Mouse (Mus musculus): Measurements from ENCODE around the gene Cib1.
A peak's percentile ranks its signal among the peaks of the same experiment; 100 is the strongest.

Gene Cib1

DNA sequence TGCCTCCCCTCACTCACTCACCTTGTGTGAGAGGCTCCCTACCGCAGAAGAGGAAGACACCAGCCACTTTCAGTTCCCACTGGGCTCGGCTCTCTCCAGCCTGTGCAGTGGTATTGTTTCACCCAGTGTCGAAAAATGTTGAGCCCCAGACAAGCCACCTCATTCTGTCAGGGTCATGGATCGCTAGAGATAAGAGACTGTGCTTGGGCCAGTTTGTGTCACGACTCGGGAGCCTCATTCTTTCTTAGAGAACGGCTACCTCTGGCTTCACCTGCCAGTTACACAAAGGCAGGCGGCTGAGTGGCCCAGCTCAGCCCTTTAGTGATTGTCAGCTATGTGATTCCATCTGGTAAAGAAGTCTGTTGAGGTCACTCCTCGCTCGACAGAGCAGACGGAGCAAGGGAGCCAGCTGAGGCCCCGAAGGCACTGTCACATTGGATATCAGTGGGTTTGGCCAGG is 28.9 kb downstream of the Cib1 start:
- ATAC-seq (ENCODE audit: insufficient number of reproducible peaks, low FRiP score, low TSS enrichment) = no peak

GRCm38 (mm10) chr7:80202961-80203360 is 29.7 kb downstream of the Cib1 start:
- no peak for ATAC-seq (ENCODE audit: insufficient number of reproducible peaks, low FRiP score, low TSS enrichment)

DNA sequence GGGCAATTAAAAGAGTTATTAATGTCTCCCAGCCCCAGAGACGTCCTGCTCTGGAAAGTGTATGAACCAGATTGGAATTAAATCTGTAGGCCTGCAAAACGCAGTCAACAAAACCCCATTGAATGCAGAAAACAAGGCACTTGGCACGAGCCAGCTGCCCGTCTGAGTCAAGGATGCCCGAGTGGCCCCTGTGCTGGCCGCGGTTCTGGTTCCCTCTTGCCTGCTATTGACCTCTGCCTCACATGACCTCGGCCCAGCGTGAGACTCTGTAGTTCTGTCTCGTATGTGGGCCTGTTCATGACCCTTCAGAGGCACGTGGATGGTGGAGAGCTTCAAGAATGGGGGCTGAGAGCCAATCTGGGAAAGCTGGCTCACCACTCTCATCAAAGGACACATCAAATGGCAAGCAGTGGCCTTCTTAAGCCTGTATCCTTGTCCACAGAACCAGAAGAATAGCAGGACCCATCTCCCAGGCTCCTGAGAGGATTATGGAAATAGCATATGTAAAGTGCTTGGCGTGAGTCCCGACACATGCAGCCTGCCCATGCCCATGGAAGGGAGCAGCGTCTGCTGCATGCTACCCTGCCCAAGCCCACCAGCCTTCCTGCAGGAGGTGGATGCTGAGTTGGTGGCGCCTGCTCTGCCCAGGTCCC is 30.6 kb downstream of the Cib1 start:
- ATAC-seq (ENCODE audit: insufficient number of reproducible peaks, low FRiP score, low TSS enrichment) = no peak

DNA sequence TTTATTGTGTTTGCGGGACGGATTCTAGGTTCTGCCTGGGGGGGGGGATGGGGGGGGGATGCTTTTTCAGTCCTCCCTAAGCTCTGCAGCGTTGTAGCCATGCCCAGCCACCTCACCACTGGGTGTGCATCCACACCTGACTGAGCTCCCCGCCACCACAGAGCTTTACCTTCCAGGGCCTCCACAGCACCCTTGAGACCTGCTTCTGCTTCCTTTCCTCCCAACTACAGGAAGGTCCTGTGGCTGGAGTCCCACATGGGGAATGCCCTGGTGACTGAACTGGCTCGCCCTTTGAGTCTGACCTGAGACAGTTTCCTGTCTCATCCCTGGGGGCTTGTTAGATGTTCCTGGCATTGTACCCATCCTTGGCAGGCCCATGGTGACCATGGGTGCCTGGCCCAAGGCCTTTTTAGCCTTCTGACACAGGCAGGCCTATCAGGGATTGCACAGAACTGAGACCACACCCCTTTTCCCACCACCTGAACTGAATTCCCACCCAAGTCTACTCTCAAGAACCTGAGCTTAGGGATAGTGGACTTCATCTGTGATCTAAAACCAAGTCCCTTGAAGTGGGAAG is 31.6 kb downstream of the Cib1 start:
- no peak for ATAC-seq (ENCODE audit: insufficient number of reproducible peaks, low FRiP score, low TSS enrichment)

- no peak for ATAC-seq (ENCODE audit: insufficient number of reproducible peaks, low FRiP score, low TSS enrichment)
Measured at GRCm38 (mm10) chr7:80200588-80200945, 32.0 kb downstream of the Cib1 start.

GRCm38 (mm10) chr7:80199851-80200587 is 32.6 kb downstream of the Cib1 start:
- no peak for ATAC-seq (ENCODE audit: insufficient number of reproducible peaks, low FRiP score, low TSS enrichment)

- no peak for ATAC-seq (ENCODE audit: insufficient number of reproducible peaks, low FRiP score, low TSS enrichment)
Measured at GRCm38 (mm10) chr7:80199286-80199685, 33.3 kb downstream of the Cib1 start.

GRCm38 (mm10) chr7:80198863-80199262 is 33.8 kb downstream of the Cib1 start:
- ATAC-seq (ENCODE audit: insufficient number of reproducible peaks, low FRiP score, low TSS enrichment) = no peak

DNA sequence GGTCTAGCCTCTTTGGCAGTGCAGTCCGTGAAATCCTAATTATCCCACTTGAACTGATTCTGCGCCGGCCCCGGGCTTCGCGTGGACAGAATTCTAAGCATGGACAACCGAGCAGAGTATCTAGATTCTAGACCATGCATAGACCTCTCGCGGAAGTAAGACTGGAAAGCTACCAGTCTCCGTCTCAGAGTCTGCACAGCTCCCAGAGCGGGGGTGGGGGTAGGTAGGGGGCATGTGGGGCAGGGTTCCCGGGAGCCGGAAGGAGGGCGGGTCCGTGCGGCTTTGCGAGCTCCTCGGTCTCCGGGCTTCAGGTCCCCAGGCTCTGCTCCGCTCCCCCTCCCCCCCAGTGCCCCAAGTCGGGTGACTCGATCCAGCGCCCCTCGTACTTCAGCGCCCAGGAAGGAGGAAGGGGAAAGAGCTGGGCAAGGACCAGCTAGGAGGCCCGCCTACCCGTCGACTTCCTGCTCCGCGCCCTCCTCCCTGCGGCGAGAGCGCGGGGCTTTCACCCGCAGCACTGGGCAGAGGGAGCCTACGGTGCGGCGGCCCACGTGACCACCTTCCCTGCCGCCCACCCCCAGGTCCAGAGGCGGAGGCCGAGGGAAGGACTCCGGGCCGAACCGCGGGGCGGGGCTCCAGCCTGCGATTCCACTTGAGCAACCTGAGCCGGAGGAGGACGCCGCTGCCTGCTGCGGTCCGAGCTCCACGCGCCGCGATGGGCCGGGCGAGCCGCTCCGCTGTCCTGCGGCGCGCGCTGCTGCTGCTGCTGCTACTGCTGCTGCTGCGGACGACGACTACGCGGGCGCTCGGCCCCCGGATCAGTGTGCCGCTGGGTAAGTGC is 34.5 kb downstream of the Cib1 start:
- ATAC-seq (ENCODE audit: insufficient number of reproducible peaks, low FRiP score, low TSS enrichment) = peak; percentile 71

DNA sequence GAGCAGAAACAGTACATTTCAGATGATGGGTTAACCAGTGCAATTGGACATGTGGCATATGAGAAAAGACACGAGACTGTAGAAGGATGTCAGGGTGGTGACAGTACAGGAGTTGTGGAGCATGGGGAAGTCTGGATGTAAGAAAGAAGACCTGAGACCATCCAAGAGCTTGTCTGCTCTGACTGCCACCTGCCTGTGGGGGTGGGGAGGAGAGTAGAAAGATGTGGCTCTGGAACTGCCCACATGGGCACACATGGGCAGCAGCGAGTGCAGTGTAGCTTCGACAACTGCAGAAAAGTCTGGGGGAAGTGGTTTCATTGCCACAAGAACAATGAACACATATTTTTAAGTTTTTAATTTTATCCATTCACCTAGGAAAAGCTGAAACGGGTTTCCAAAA is 35.2 kb downstream of the Cib1 start:
- no peak for ATAC-seq (ENCODE audit: insufficient number of reproducible peaks, low FRiP score, low TSS enrichment)

DNA sequence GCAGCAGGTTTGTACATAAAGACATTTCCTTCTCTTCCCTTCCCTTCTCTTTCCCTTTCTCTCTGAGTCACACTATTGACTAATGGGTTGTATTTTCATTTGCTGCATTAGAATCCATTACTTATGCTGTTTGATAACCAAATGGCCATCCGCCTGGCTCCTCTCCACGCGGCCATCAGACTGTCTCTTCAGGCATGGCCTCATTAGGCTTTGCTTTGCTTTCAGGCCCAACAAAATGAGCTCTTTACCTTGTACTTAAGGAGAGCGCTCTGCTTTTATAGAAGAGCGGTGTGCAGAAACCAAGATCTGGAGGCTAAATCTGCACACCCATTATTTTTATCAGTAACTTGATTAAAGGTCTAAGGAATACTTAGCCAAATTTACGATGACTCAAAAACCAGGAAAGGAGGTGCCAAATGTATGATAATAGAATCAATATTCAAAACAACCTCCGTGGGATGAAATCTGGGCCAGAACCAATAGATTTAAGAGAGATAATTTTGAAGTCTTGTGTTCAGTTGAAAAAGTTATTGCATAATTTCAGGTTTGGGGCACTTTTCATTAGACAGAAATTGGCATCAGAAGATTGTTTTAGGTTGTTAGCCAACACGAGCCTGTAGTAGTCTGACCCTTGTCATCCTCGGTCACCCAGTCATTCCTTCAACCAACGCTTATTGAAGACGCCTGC is 36.9 kb downstream of the Cib1 start:
- ATAC-seq (ENCODE audit: insufficient number of reproducible peaks, low FRiP score, low TSS enrichment) = no peak

DNA sequence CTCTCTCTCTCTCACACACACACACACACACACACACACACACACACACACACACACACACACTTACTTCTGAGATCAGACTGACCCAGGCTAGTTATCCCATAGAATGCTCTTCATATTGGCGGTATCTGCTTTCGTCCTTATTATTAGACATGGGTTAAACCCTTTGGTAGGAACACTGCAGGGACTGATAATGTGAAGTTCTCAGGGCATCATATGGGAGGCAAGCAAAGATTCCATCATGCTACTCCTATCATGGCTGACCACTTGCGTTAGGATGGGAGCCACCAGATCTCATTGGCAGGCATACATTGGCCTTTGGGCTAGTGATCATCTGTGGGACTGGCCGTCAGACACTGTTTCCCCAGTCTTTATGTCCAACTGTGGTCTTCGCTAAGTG is 37.5 kb downstream of the Cib1 start:
- ATAC-seq (ENCODE audit: insufficient number of reproducible peaks, low FRiP score, low TSS enrichment) = no peak

GRCm38 (mm10) chr7:80193941-80194739 is 38.5 kb downstream of the Cib1 start:
- ATAC-seq (ENCODE audit: insufficient number of reproducible peaks, low FRiP score, low TSS enrichment) = no peak

- no peak for ATAC-seq (ENCODE audit: insufficient number of reproducible peaks, low FRiP score, low TSS enrichment)
Measured at GRCm38 (mm10) chr7:80192226-80193061, 40.2 kb downstream of the Cib1 start.

DNA sequence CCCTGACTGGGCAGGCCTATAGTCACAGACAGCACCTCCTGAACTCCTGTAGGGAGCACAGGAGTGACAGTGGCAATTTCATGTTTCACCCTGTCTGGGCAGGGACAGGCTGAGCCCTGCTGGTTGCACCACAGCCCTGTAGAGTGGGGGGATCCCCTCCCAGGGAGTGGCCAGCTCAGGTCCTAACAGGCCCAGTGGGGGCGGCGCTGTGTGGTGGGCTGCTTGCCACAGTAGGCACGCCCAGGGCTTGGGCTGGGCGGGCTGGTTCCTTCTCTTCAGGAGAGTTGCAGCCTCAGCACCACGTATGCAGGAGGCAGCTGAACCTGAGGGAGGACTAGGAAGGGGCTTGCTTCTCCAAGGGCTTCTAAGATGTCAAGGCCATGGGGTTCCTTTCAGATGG is 41.2 kb downstream of the Cib1 start:
- no peak for ATAC-seq (ENCODE audit: insufficient number of reproducible peaks, low FRiP score, low TSS enrichment)

DNA sequence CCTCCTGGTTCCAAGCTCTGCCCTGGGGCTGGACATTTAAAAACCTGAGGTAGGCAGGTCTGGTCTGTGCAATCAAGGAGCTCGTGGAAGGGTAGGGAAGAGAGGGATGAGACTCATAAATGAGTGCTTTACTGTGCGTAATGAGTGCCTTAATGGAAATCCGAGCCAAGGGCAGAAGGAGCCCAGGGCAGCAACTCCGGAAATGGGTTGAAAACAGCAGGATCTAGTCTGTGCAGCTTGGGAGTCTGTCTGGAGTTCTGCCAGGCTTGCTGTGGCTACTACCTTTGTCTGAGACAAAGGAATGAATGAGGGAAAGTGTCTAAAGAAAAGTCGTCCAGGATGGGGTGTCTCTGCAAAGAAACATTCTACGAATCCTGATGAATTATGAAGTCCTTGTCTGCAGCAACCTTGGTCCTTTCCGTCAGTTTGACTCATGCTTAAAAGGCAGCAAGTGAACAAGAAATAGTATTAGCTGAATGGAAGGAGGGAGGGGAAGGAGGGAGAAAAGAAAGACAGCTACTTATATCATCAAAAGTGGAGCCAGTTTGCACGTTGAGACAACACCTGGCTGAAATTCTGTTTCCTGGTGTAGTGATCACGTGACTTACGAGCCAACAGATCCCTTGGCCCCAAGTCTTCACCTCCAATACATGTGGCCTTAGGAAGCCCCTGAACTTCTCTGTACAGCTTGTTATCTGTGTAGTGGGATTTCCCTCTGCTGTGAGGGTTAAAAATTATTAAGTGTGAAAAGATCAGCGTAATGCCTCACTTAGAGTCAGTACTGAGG is 43.3 kb downstream of the Cib1 start:
- no peak for ATAC-seq (ENCODE audit: insufficient number of reproducible peaks, low FRiP score, low TSS enrichment)

DNA sequence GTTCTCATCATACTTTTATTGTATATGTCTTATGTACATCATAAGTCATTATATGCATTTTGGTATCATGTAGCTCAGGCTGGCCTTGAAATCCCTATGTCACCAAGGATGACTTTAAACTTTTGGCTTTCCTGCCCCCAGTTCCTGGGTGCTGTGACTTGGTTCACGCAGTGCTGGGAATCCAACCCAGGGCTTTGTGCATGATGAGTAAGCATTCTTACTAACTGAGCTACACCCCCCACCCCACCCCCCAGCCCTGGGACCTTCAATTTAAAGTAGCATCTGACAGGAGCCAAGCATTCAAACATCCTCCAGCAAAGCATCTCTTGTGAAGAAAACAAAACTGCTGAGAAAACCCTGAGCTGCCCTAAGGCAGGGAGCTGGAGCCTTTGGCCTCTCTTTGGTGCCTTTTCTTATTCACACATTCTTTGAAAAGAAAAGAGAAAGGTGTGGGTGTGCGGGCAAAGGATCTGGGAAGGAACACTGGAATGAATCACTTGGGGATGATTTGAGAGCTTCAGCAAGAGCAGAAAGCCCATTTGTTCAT is 44.0 kb downstream of the Cib1 start:
- ATAC-seq (ENCODE audit: insufficient number of reproducible peaks, low FRiP score, low TSS enrichment) = no peak

DNA sequence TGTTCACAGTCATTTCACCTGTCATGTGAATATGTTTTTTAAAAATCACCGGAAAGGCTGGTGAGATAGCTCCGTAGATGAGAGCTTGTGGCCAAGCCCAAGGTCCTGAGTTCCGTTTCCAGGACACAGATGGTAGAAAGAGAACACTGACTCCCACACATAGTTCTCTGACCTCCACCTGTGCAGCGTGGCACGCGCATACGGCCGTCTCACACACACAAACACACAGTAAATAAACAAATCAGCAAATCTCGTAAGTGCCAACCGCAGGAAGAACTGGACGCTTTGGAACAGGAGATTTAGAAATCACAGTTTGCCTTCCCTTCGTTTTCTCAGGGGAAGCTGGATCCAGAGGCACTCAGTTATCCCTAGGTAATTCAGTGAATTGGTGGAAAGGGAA is 45.1 kb downstream of the Cib1 start:
- no peak for ATAC-seq (ENCODE audit: insufficient number of reproducible peaks, low FRiP score, low TSS enrichment)
